Mouse (Mus musculus): ENCODE data around the gene Gm10282. TPM values are rescaled to one million over a fixed set of nuclear protein-coding genes. Genes with fewer than 3 reads are reported as not detected.

The Gm10282 gene
- polyA plus RNA-seq, 1 experiment from 2014 or later: 38.0 TPM

DNA sequence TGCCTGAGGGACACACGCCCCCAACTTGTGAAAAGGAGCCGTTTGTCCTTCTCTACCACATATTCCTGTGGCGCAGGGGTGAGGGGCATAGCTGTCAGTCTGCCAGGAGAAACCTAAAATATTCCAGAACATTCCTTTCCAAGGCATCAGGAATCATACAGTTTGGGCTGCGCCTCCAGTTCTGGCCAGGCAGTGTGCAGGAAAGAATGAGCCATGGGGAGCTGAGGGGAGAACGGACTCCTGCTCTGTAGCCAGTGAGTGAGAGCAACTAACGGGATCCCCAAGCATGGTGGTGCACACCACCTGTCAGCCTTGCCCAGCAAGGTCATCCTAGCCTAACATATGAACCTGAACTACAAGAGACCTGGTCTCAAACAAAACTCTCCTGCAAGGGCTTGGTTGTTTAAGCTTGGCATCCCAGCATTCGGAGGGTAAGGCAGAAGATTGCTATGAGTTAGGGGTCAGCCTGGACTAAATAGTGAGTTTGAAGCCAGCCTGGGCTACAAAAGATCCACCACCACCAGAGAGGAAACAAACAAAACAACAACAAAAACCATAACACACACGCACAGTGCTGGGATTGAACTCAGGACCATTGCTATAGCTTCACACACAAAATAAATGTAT is 2.0 kb downstream of the Gm10282 start:
- DNase-seq (ENCODE audit: low spot score): no peak
- 82% methylated on average over 8 of the region's 8 CpGs for WGBS
- no peak overlapping the region for H3K4me3 ChIP-seq
- no peaks in the 10 kb centered on the region for H3K27me3 ChIP-seq (ENCODE audit: low read depth, poor library complexity, severe bottlenecking)
- no peaks in the 10 kb centered on the region for H3K36me3 ChIP-seq
- H3K9me3 ChIP-seq (replicated peaks): no peaks in the 10 kb centered on the region
- no peaks in the 10 kb centered on the region for H3K4me1 ChIP-seq
- H3K27ac ChIP-seq (replicated peaks): no peak overlapping the region

DNA sequence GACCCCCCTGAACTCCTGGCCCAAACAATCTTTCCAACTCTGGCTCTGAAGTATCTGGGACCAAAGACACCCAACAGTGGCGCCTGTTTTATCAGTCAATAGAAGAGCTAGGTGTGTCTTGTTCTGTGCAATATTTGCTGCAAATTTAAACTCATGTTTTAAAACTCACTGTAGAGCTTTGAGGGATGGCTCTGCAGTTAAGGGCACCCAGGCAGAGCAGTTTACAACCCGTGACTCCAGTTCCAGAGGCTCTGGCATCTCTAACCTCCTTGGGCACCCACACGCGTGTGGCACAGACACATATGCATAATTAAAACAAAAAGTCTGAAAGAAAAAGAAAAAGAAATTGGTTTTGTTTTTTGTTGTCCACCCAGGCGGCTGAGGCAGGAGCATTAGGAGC is 3.6 kb downstream of the Gm10282 start:
- 84% methylated on average over 5 of the region's 5 CpGs for WGBS
- DNase-seq (ENCODE audit: low spot score): no peak
- Histone ChIP-seq H3K9me3 (replicated peaks) (no peaks in the 10 kb centered on the region), H3K4me1 (no peaks in the 10 kb centered on the region), H3K4me3 (no peak overlapping the region), H3K36me3 (no peaks in the 10 kb centered on the region), H3K27ac (replicated peaks) (no peak overlapping the region), H3K27me3 (ENCODE audit: low read depth, poor library complexity, severe bottlenecking) (no peaks in the 10 kb centered on the region)

DNA sequence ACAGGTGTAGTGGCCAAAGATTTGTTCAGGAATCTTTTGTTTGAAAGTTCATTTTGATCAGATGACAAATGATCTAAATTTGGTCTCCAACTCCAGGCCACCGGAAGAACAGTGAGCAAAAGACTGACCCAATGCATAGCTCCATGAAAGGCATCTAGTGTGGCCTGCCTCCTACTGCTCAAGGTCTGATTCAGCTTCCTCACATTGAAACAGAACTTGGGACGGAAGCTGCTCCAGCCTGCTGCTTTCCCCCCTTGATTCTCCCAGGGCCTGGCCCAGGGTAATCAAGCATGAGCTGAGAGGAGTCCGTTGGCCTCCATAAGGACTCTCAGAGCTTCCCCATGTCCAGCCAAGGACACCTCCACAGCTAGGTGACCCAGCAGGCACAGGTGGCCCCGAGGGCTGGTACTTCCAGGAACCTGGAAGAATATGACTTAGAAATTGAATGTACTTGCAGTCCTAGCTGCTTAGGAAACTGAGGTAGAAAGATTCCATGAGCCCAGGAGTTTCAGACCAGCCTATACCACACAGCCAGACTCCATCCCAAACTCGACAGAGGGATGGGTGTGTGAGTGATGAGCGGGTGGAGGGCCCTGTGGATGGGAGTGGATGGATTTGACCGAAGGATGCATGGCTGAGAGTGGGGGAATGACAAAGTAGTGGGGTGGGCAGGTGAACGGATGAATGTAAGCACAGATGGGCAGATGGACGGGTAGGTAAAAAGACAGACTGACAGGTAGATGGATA is 4.2 kb downstream of the Gm10282 start:
- Histone ChIP-seq H3K4me1 (no peaks in the 10 kb centered on the region), H3K4me3 (no peak overlapping the region), H3K9me3 (replicated peaks) (no peaks in the 10 kb centered on the region), H3K36me3 (no peaks in the 10 kb centered on the region), H3K27me3 (ENCODE audit: low read depth, poor library complexity, severe bottlenecking) (no peaks in the 10 kb centered on the region), H3K27ac (replicated peaks) (no peak overlapping the region)
- 82% methylated on average over 9 of the region's 9 CpGs for WGBS
- DNase-seq (ENCODE audit: low spot score): no peak

DNA sequence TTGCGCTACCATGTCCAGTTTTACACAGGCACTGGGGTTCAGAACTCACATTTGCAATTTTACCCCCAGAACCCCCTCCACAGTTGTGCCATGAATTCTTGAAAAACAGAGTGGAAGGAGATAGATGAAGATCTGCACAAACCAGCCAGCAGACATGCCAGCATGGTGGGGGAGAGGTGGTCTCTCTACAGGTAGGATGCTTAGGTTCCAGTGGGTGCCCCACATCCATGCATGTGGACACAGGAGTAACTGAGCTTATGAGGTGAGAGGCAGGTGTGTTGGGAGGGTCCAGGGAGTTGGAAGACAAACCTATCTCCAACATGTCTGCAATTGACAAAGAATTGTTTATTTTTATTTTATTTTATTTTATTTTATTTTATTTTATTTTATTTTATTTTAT is 6.1 kb downstream of the Gm10282 start:
- 84% methylated on average over 1 of the region's 1 CpGs for WGBS

DNA sequence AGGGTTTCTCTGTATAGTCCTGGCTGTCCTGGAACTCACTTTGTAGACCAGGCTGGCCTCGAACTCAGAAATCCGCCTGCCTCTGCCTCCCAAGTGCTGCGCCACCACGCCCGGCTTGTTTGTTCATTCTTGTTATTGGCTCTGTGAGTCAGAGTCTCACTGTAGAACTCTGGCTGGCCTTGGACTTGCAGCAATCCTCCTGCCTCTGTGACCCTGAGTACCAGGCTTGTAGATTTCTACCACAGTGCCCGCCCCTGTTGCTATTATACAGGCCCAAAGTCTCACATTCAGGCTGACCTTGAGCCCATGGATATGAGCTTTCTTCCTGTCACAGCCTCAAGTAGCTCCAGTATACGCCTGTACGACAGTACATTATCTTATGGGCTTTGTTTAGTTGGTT is 8.5 kb downstream of the Gm10282 start:
- no peak for DNase-seq (ENCODE audit: low spot score)
- Histone ChIP-seq H3K27ac (replicated peaks) (no peak overlapping the region), H3K9me3 (replicated peaks) (no peaks in the 10 kb centered on the region), H3K4me1 (no peaks in the 10 kb centered on the region), H3K27me3 (ENCODE audit: low read depth, poor library complexity, severe bottlenecking) (no peaks in the 10 kb centered on the region), H3K4me3 (no peak overlapping the region), H3K36me3 (no peaks in the 10 kb centered on the region)
- 84% methylated on average over 8 of the region's 8 CpGs for WGBS

More for the DNA sequence above, 6.1 kb downstream of the Gm10282 start:
- no peaks in the 10 kb centered on the region for H3K4me1 ChIP-seq
- H3K36me3 ChIP-seq: no peaks in the 10 kb centered on the region
- DNase-seq (ENCODE audit: low spot score): no peak
- no peak overlapping the region for H3K4me3 ChIP-seq
- no peak overlapping the region for H3K27ac ChIP-seq (replicated peaks)
- no peaks in the 10 kb centered on the region for H3K27me3 ChIP-seq (ENCODE audit: low read depth, poor library complexity, severe bottlenecking)
- no peaks in the 10 kb centered on the region for H3K9me3 ChIP-seq (replicated peaks)

DNA sequence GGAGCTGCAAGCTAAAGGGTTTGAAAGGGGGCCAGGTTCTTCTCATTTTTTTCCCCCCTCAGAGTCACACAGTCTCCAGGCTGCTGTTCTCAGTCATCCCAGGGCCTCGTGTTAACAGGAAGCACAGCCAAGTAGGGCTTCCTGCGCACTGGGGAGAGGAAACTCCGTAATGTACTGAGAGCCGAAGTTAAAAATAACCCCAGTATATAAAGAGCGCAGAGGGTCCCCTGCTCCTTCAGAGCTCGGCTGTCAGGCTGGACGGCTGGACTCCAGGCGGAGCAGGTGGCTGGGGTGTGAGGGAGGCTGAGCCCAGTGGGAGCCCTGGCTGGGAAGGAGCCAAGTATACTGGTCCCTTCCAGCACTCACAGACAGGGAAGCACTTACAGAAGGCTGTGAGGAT is 9.4 kb downstream of the Gm10282 start:
- no peak overlapping the region for H3K4me3 ChIP-seq
- 73% methylated on average over 8 of the region's 8 CpGs for WGBS
- DNase-seq (ENCODE audit: low spot score): no peak
- no peaks in the 10 kb centered on the region for H3K27me3 ChIP-seq (ENCODE audit: low read depth, poor library complexity, severe bottlenecking)
- H3K4me1 ChIP-seq: no peaks in the 10 kb centered on the region
- H3K36me3 ChIP-seq: no peaks in the 10 kb centered on the region
- H3K27ac ChIP-seq (replicated peaks): no peak overlapping the region
- H3K9me3 ChIP-seq (replicated peaks): no peaks in the 10 kb centered on the region

DNA sequence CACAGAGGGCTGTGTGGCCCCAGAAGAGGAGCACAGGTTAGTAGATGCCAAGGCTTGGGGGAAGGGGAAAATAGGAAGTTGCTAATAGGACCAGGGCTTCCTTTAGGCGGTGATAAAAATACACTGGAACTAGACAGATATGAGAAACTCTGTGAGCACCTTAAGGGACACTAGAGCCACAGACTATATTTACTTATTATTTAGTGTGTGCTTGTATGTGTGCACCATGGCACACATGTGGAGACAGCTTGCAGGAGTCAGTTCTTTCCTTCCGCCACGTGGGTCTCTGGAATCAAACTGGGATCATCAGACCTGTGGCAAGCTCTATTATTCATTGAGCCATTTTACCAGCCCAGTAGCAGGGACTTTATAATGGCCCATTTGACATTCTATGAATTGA is 9.9 kb downstream of the Gm10282 start:
- no peaks in the 10 kb centered on the region for H3K27me3 ChIP-seq (ENCODE audit: low read depth, poor library complexity, severe bottlenecking)
- no peak for DNase-seq (ENCODE audit: low spot score)
- WGBS: 80% methylated on average over 3 of the region's 3 CpGs

DNA sequence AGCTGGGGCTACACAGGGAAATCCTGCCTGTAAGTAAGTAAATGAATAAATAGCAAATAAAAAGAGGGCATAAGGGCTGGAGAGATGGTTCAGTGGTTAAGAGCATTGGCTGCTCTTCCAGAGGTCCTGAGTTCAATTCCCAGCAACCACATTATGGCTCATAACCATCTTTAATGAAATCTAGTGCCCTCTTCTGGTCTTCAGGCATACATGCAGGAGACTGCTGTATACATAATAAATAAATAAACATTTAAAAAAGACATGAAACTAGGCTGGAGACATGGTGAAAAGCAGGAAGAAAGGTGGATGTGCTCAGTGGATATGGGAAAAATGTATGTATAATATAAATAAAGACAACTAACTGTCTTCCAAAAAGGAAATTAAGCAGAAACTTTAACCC is 11.8 kb downstream of the Gm10282 start:
- Histone ChIP-seq H3K27ac (replicated peaks) (no peak overlapping the region), H3K4me1 (no peaks in the 10 kb centered on the region)
- DNase-seq (ENCODE audit: low spot score): no peak

More for the DNA sequence above, 9.9 kb downstream of the Gm10282 start:
- Histone ChIP-seq H3K4me3 (no peak overlapping the region), H3K9me3 (replicated peaks) (no peaks in the 10 kb centered on the region), H3K27ac (replicated peaks) (no peak overlapping the region), H3K36me3 (no peaks in the 10 kb centered on the region), H3K4me1 (no peaks in the 10 kb centered on the region)

DNA sequence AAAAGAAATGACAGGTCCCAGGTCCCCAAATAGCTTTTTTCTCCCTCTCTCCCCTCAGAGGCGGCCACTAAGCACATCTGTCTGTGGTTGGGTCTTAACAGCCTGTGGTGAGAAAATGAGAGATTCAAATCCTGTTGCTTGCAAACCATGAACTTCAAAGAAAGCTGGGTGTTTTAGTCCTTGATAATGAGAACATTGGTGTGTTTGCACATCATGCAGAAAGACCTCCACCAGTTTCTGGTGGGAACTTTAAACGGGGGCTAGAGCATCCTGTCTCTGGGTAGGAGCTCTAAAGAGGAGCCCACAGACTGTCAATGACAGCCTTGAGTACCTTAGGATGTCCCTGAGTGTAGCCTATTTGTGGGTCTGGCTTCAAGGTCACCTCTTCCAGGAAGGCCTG is 14.0 kb downstream of the Gm10282 start:
- H3K27me3 ChIP-seq (ENCODE audit: low read depth, poor library complexity, severe bottlenecking): no peaks in the 10 kb centered on the region
- H3K4me3 ChIP-seq: no peak overlapping the region
- H3K36me3 ChIP-seq: no peaks in the 10 kb centered on the region
- DNase-seq (ENCODE audit: low spot score): no peak
- WGBS: 78% methylated on average over 2 of the region's 2 CpGs
- no peaks in the 10 kb centered on the region for H3K4me1 ChIP-seq
- H3K9me3 ChIP-seq (replicated peaks): no peaks in the 10 kb centered on the region
- no peak overlapping the region for H3K27ac ChIP-seq (replicated peaks)

More for the DNA sequence above, 11.8 kb downstream of the Gm10282 start:
- no peaks in the 10 kb centered on the region for H3K9me3 ChIP-seq (replicated peaks)
- H3K4me3 ChIP-seq: no peak overlapping the region
- no peaks in the 10 kb centered on the region for H3K36me3 ChIP-seq
- no peaks in the 10 kb centered on the region for H3K27me3 ChIP-seq (ENCODE audit: low read depth, poor library complexity, severe bottlenecking)

DNA sequence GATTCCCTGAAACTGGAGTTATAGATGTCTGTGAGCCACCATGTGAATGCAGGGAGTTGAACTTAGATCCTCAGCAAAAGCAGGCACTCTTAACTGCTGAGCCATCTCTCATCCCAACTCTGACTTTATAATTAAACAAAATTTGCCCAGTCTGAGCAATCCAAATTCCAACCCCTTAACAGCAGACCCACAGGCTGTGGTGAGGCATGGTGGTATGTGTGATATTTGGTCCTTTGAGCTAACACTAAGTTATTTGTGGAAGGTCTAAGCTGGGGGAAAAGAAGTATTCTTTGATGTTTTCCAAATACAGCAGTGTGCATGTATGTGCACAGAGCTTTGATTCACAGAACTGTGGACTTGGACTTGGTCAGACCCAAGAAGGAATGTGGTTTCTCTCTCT is 16.0 kb downstream of the Gm10282 start:
- Histone ChIP-seq H3K27ac (replicated peaks) (no peak overlapping the region), H3K27me3 (ENCODE audit: low read depth, poor library complexity, severe bottlenecking) (no peaks in the 10 kb centered on the region), H3K9me3 (replicated peaks) (no peaks in the 10 kb centered on the region), H3K4me1 (no peaks in the 10 kb centered on the region), H3K4me3 (no peak overlapping the region), H3K36me3 (no peaks in the 10 kb centered on the region)
- no peak for DNase-seq (ENCODE audit: low spot score)

DNA sequence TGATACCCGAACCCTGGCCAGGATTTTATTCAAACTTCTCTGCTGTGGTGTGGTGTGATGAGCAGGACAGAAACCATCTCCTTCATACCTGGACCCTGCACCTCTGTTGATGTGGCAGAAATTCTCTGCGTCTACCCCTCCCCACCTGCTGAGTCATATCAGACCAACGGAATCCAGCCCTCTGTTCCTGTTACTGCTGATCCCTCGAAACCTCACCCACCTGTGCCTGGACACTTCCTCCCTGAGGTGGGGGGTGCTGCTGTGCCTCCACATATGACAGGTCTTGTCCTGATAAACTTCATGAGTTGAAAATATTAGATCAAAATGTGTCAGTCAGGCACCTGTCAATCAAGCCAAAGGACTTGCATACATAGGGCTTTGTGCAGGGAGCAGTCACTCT is 19.8 kb downstream of the Gm10282 start:
- Histone ChIP-seq H3K4me1 (no peaks in the 10 kb centered on the region), H3K27me3 (ENCODE audit: low read depth, poor library complexity, severe bottlenecking) (no peaks in the 10 kb centered on the region), H3K9me3 (replicated peaks) (no peaks in the 10 kb centered on the region), H3K27ac (replicated peaks) (no peak overlapping the region), H3K4me3 (no peak overlapping the region), H3K36me3 (no peaks in the 10 kb centered on the region)
- no peak for DNase-seq (ENCODE audit: low spot score)
- WGBS: 85% methylated on average over 4 of the region's 4 CpGs

DNA sequence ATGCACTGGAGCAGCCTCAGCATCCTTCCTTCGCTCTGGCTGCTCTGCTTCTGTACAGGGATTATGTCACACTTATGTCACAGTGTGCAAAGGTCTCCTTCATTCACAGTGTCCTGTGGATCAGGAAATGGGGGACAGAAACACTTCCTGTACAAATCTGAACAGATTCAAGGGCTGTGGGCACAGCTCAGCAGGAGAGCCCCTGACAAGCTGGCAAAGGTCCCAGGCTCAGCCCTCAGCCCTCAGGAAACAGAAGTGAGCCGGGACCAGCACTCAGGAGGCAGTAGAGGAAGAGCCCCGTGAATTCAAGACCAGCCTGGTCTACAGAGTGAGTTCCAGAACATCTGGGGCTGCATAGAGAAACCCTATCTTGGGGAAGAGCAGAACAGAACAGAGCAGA is 23.4 kb downstream of the Gm10282 start:
- Histone ChIP-seq H3K27me3 (ENCODE audit: low read depth, poor library complexity, severe bottlenecking) (no peaks in the 10 kb centered on the region), H3K4me1 (no peaks in the 10 kb centered on the region), H3K9me3 (replicated peaks) (no peaks in the 10 kb centered on the region), H3K36me3 (no peaks in the 10 kb centered on the region), H3K4me3 (no peak overlapping the region), H3K27ac (replicated peaks) (no peak overlapping the region)
- 55% methylated on average over 3 of the region's 3 CpGs for WGBS
- no peak for DNase-seq (ENCODE audit: low spot score)

DNA sequence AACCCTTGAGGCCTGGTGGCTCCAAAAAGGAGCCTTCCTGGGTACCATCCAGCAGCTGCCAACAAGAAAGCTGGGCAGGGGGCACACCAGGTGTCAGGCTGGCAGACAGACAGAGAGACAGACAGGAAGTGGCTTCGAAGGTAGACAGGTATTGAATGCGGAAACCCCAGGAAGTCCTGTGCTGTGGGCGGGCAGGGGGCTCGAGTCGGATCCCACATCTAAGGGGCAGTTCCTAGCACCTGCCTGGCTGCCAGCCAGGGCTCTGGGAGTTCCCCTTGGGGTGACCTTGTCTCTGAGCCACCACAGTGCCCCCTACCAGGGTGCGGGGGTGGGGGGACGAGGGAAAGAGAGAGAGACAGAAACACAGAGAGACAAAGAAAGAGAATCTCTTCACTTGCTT is 25.9 kb downstream of the Gm10282 start:
- Histone ChIP-seq H3K27ac (replicated peaks) (no peak overlapping the region), H3K4me3 (no peak overlapping the region), H3K4me1 (no peaks in the 10 kb centered on the region), H3K9me3 (replicated peaks) (no peaks in the 10 kb centered on the region), H3K36me3 (no peaks in the 10 kb centered on the region), H3K27me3 (ENCODE audit: low read depth, poor library complexity, severe bottlenecking) (no peaks in the 10 kb centered on the region)
- no peak for DNase-seq (ENCODE audit: low spot score)
- 81% methylated on average over 7 of the region's 7 CpGs for WGBS

Measured in midbrain, embryonic 10.5 days (tissue).